Mouse (Mus musculus) small intestine, adult 2 months (tissue): Measurements from ENCODE around the gene Gm20662. TPM values are rescaled to one million over a fixed set of nuclear protein-coding genes. Genes with fewer than 3 reads are reported as not detected.

ENCODE experiments used
- H3K27ac ChIP-seq: fragments of 200-500 bp; 2 replicates; pipeline ENCODE4 v1.5.1; 2012; ENCODE audit warnings: low read depth, low read length, control low read depth, inconsistent platforms; ENCODE audit not compliant: insufficient read depth
- H3K27me3 ChIP-seq: fragments of 200-500 bp; 2 replicates; pipeline ENCODE4 v1.6.1; 2012; ENCODE audit warnings: mild to moderate bottlenecking, moderate library complexity, low read length, inconsistent platforms; ENCODE audit not compliant: control insufficient read depth, insufficient read depth
- H3K36me3 ChIP-seq: fragments of 200-500 bp; 2 replicates; pipeline ENCODE4 v1.6.1; 2012; ENCODE audit warnings: mild to moderate bottlenecking, low read length, control low read depth, inconsistent platforms; ENCODE audit not compliant: control insufficient read depth, insufficient read depth
- H3K4me1 ChIP-seq: fragments of 200-500 bp; 2 replicates; pipeline ENCODE4 v1.6.1; 2012; ENCODE audit warnings: low read length, inconsistent platforms, mixed read lengths; ENCODE audit not compliant: control insufficient read depth, insufficient read depth, insufficient read length
- H3K4me3 ChIP-seq: fragments of 200-500 bp; 2 replicates; pipeline ENCODE4 v1.5.1; 2012; ENCODE audit warnings: low read depth, mild to moderate bottlenecking, control low read depth, inconsistent platforms, low read length, moderate library complexity
- CTCF ChIP-seq: fragments of 200-500 bp; IDR thresholded peaks from 2 replicates; pipeline ENCODE4 v1.5.1; 2012; ENCODE audit warnings: low read depth, mild to moderate bottlenecking, control low read depth, inconsistent platforms, low read length, moderate library complexity, mixed read lengths; ENCODE audit not compliant: insufficient replicate concordance, insufficient read length; ENCODE audit errors: extremely low read depth
- POLR2A ChIP-seq: fragments of 200-500 bp; IDR thresholded peaks from 2 replicates; pipeline ENCODE4 v1.6.1; 2012; ENCODE audit warnings: low read depth, mild to moderate bottlenecking, control low read depth, inconsistent platforms, low read length, moderate library complexity
- WGBS: fragments of 180-500 bp; shearing (Covaris S2); methylation state at CpG from one replicate; pipeline ENCODE4 v1.1.7; 2018; 5-methylcytosine and 5-hydroxymethylcytosine counted together
- polyA plus RNA-seq: library from polyadenylated mRNA; depleted of rRNA; stranded (reverse); fragments of >200 nt; gene quantifications from 2 replicates; pipeline ENCODE4 v1.2.3, GENCODE M21; 2012

The Gm20662 gene
- polyA plus RNA-seq, 1 experiment, result 0.46 TPM

DNA sequence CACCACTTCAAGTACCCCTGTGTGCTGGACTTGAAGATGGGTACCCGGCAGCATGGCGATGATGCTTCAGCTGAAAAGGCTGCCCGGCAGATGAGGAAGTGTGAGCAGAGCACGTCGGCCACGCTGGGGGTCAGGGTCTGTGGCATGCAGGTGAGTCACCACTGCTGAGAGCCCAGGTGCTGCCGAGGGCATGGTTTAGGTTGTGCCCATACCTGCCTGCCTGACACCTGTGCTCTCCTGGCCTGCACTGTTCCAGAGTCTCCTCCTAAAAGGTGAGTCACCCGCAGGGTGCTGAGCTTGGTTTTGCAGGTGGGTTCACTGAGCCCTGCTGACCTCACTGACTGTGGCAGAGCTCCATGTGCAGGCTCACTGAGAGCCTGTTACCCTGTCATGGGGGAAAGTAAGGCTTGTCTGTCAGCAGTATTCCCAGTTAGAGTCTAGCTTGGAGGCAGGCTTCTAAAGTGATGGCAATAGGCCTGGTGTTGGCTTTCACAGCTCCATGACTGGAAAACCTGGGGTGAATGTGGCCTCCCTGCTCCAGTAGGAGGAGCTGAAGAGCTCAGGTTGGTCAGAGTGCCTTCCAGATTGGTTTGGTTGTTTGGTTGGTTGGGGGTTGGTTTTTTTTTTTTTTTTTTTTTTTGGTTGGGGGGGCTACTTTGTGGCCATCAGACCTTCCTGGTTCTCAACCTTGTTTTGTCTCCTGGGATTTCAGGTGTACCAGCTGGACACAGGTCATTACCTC is 48.8 kb downstream of the Gm20662 start:
- H3K36me3 ChIP-seq, result peaks cover 36% of the 10 kb centered on the region
- H3K27ac ChIP-seq, result no peak overlapping the region
- H3K27me3 ChIP-seq, result no peaks in the 10 kb centered on the region
- H3K4me1 ChIP-seq, result peaks cover 13% of the 10 kb centered on the region
- no peak overlapping the region for H3K4me3 ChIP-seq
- TF ChIP-seq POLR2A (no peak), CTCF (no peak)
- 92% methylated on average over 8 of the region's 8 CpGs for WGBS

- TF ChIP-seq POLR2A, result no peak
- no peak for TF ChIP-seq CTCF
- H3K27me3 ChIP-seq, result no peaks in the 10 kb centered on the region
- no peak overlapping the region for H3K4me3 ChIP-seq
- peaks cover 15% of the 10 kb centered on the region for H3K4me1 ChIP-seq
- peaks cover 40% of the 10 kb centered on the region for H3K36me3 ChIP-seq
- WGBS, result 92% methylated on average over 4 of the region's 4 CpGs
- H3K27ac ChIP-seq, result no peak overlapping the region
Observed at GRCm38 (mm10) chr9:108046582-108046981, 50.4 kb downstream of the Gm20662 start.

GRCm38 (mm10) chr9:108047601-108048565 is 51.7 kb downstream of the Gm20662 start:
- 34% methylated on average over 17 of the region's 17 CpGs for WGBS
- Histone ChIP-seq H3K27me3 (no peaks in the 10 kb centered on the region), H3K36me3 (peaks cover 47% of the 10 kb centered on the region), H3K27ac (peak overlapping the region; percentile 90), H3K4me3 (peak overlapping the region; percentile 62), H3K4me1 (peaks cover 15% of the 10 kb centered on the region)
- TF ChIP-seq CTCF, result no peak
- no peak for TF ChIP-seq POLR2A

DNA sequence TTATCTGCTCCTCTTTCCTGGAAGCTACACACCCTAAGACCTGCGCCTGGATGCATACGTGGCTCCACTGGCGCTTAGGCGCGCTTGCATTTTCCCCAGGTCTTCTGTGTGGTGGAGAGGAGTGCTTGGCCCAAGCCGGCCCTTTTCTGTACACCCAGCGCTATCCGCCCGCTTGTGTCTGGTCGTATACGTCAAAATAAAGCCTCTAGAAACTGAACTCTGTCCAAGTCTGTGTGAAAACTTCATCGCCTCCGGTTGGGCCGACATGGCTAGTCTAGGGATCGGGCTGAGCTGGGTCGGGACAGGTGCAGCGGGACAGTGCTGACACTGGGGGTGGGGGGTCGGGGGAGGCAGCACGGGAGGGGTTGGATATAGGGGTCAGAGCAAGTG is 52.4 kb downstream of the Gm20662 start:
- TF ChIP-seq CTCF, result no peak
- no peak for TF ChIP-seq POLR2A
- Histone ChIP-seq H3K36me3 (peaks cover 46% of the 10 kb centered on the region), H3K27me3 (no peaks in the 10 kb centered on the region), H3K27ac (peak overlapping the region; percentile 90), H3K4me3 (peak overlapping the region; percentile 62), H3K4me1 (peaks cover 21% of the 10 kb centered on the region)
- 2% methylated on average over 19 of the region's 19 CpGs for WGBS

GRCm38 (mm10) chr9:108049016-108049455 is 52.9 kb downstream of the Gm20662 start, which contains the start of gene Gmppb:
Gmppb (plus strand) TSS chr9:108049242.
- Histone ChIP-seq H3K4me1 (peaks cover 23% of the 10 kb centered on the region), H3K27me3 (no peaks in the 10 kb centered on the region), H3K27ac (peak within 1 kb of the TSS; percentile 97), H3K4me3 (peak within 1 kb of the TSS; percentile 86), H3K36me3 (peaks cover 46% of the 10 kb centered on the region)
- under 1% methylated on average over 37 of the region's 39 CpGs for WGBS
- TF ChIP-seq POLR2A, result peak; percentile 86
- no peak for TF ChIP-seq CTCF

GRCm38 (mm10) chr9:108049561-108050251 is 53.6 kb downstream of the Gm20662 start:
- Histone ChIP-seq H3K4me3 (peak overlapping the region; percentile 86), H3K27ac (peak overlapping the region; percentile 97), H3K4me1 (peaks cover 30% of the 10 kb centered on the region), H3K36me3 (peaks cover 49% of the 10 kb centered on the region), H3K27me3 (no peaks in the 10 kb centered on the region)
- 15% methylated on average over 15 of the region's 15 CpGs for WGBS
- TF ChIP-seq CTCF, result no peak
